Mouse (Mus musculus) testis, postnatal 10 days (tissue): ENCODE measurements at regions not wholly inside any gene's neighbourhood (a gene's known extent, or its start where the extent isn't known, plus 50 kb on each side); places are given as distances from the start of the nearest gene placed in this dataset.

ENCODE experiments used
- DNase-seq: peaks from one replicate; pipeline ENCODE4 v3.0.0; 2021; ENCODE audit warnings: low spot score

GRCm38 (mm10) chr3:40179726-40180317 is 351.3 kb upstream of the Intu start:
- no peak for DNase-seq

GRCm38 (mm10) chr3:40185597-40186320 is 345.3 kb upstream of the Intu start:
- no peak for DNase-seq

GRCm38 (mm10) chr3:40189529-40189928 is 341.6 kb upstream of the Intu start:
- no peak for DNase-seq

- no peak for DNase-seq
These were observed 341.1 kb upstream of the Intu start for GRCm38 (mm10) chr3:40190024-40190423.

- DNase-seq: no peak
These were observed 330.9 kb upstream of the Intu start for GRCm38 (mm10) chr3:40200174-40200573.

GRCm38 (mm10) chr3:40206326-40206725 is 324.8 kb upstream of the Intu start:
- DNase-seq: no peak

GRCm38 (mm10) chr3:40211793-40212192 is 319.3 kb upstream of the Intu start:
- no peak for DNase-seq

- no peak for DNase-seq
These were observed 304.3 kb upstream of the Intu start for GRCm38 (mm10) chr3:40226772-40227171.

- DNase-seq: no peak
These were observed 287.5 kb upstream of the Intu start for GRCm38 (mm10) chr3:40243499-40244101.

GRCm38 (mm10) chr3:40254376-40254775 is 276.7 kb upstream of the Intu start:
- DNase-seq: no peak

- no peak for DNase-seq
These were observed 268.6 kb upstream of the Intu start for GRCm38 (mm10) chr3:40262536-40262935.

- no peak for DNase-seq
These were observed 263.6 kb upstream of the Intu start for GRCm38 (mm10) chr3:40267514-40267913.

GRCm38 (mm10) chr3:40282926-40283325 is 248.2 kb upstream of the Intu start:
- no peak for DNase-seq

GRCm38 (mm10) chr3:40286959-40287710 is 244.0 kb upstream of the Intu start:
- DNase-seq: no peak

GRCm38 (mm10) chr3:40297120-40297519 is 234.0 kb upstream of the Intu start:
- no peak for DNase-seq

GRCm38 (mm10) chr3:40320319-40320718 is 210.8 kb upstream of the Intu start:
- DNase-seq: no peak

- no peak for DNase-seq
These were observed 204.9 kb upstream of the Intu start for GRCm38 (mm10) chr3:40325872-40326803.

GRCm38 (mm10) chr3:40339492-40340030 is 191.5 kb upstream of the Intu start:
- no peak for DNase-seq

GRCm38 (mm10) chr3:40355103-40355502 is 176.0 kb upstream of the Intu start:
- DNase-seq: no peak

GRCm38 (mm10) chr3:40368421-40368820 is 162.7 kb upstream of the Intu start:
- no peak for DNase-seq

- no peak for DNase-seq
These were observed 159.7 kb upstream of the Intu start for GRCm38 (mm10) chr3:40371411-40371810.
